Comparison of ENCODE assay signal across 13 mouse cellular contexts in genomic region chr11:23203566-23203965, GRCm38 (mm10).
"Had no signal": no experiment of that assay in that cellular context is flagged by ENCODE, and none has a peak within 500 bp of the region (broad histone marks: within the 10 kb centered on the region; RNA-seq: fewer than 3 reads in every experiment).

No protein-coding gene starts in this region.

- H3K9ac ChIP-seq: kidney, embryonic 15.5 days; liver, embryonic 13.5 days; midbrain, embryonic 13.5 days had no signal

- H3K9me3 ChIP-seq: kidney, embryonic 15.5 days; liver, embryonic 13.5 days; midbrain, embryonic 13.5 days had no signal

- H3K27me3 ChIP-seq: kidney, embryonic 15.5 days; liver, embryonic 13.5 days; midbrain, embryonic 13.5 days had no signal

- ATAC-seq: midbrain, embryonic 13.5 days had no signal

- H3K4me3 ChIP-seq: kidney, embryonic 15.5 days; left cerebral cortex, adult 2 months; liver, embryonic 13.5 days; midbrain, embryonic 13.5 days had no signal

- H3K36me3 ChIP-seq: kidney, embryonic 15.5 days; liver, embryonic 13.5 days; midbrain, embryonic 13.5 days had no signal

- H3K4me1 ChIP-seq: kidney, embryonic 15.5 days; liver, embryonic 13.5 days; midbrain, embryonic 13.5 days had no signal

- H3K4me2 ChIP-seq: kidney, embryonic 15.5 days; liver, embryonic 13.5 days; midbrain, embryonic 13.5 days had no signal

- H3K27ac ChIP-seq: kidney, embryonic 15.5 days; left cerebral cortex, adult 2 months; liver, embryonic 13.5 days; macrophage; midbrain, embryonic 13.5 days; stomach, postnatal 0 days had no signal

- DNase-seq: kidney, adult 2 months; kidney, postnatal 10 days; kidney, postnatal 36 days; layer of hippocampus, postnatal 36 days; liver, embryonic 13.5 days; lung, adult 2 months; thymus, adult 18-20 months; thymus, postnatal 36 days had no signal
